Mouse (Mus musculus) retina, postnatal 1 day (tissue): ENCODE data around the gene C1s2.
"Not testable (repeated sequence)": the region's sequence is repeated elsewhere in the genome, so short reads cannot be mapped to it uniquely, and the experiment has no call there.

ENCODE experiments used
- DNase-seq: peaks from one replicate; pipeline ENCODE4 v3.0.0-alpha.2; 2012

Gene C1s2

DNA sequence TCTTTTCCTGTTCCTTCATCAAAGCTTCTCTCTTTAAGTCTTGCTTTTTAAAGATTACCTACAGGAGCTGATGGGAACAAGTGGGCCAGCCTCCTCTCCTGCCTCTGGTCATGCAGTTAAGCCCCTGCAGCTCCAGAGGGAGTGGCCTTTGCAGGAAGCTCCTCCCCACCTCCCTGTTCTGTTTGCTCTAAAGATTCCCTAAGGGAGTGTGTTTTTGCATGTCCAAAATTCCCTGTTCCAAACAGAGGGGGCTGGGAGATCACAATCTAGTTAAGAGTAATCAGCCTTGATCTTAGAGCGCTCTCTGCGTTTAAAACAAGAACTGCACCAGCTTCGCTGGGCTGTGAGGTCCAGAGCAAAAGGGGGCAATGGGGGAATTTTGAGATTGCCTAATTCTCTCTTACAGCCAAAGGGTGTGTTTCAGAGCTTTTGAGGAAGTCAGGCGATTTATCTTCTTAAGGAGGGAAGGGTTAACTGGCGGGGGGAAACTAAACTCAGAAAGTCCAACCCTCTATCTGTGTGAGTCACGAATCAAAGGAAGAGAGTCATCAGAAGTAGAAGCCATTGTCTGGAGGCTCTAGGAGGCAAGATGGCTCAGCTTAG lies 1.1 kb upstream of the C1s2 start:
- DNase-seq: not testable (repeated sequence)

DNA sequence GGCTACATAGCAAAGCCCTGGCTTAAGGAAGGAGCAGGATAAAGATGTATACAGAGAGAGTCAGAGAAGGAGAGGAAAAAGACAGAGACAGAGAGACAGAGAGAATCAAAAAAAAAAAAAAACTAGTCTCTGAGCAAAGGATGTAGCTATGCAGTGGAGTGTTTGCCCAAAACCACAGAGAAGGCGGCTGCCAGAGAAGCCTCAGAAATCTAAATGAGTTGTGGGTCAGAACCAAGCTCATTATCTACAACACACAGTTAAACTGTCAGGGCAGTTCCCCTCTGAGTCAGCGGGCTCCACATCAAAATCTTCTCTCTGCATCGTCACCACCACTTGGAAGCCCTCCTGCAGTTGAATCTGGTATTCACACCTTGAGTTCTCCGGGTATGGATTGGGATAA lies 5.1 kb downstream of the C1s2 start:
- DNase-seq: no peak

DNA sequence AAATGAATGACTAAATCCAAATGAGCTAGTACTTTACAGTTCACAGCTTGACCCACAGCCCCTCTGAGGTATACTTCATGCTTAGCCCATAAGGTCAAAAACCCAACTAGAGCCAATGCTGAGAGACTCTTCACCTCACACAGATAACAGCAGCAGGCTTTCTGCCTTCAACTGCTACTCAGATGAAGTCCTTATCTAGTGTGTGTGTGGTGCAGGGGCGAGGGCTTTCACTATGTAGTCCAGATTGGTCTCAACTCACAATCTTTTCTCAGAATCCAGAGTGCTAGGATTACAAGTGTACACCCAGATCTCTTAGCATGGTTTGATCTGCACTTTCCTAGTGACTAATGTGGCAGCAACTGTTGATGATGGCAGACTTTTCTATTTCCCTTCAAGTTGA lies 9.7 kb downstream of the C1s2 start:
- not testable (repeated sequence) for DNase-seq

DNA sequence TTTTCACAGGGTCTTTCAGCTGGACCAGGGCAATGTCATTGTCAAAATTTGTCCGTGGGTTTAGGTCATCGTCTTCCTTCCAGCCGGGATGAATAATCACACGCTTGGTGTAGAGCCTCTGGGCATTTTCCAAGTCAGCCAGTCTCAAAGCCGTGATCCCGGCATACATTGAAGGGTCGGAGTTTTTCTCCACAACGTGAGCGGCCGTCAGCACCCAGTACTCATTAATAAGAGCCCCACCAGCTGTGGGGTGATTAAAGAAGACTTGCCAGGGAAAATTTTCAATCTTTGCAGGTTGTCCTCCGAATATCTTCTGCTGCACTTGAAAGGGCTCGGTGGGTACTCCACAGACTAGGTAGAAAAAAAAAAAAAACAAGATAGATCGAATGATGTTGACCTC lies 10.3 kb downstream of the C1s2 start:
- no peak for DNase-seq

DNA sequence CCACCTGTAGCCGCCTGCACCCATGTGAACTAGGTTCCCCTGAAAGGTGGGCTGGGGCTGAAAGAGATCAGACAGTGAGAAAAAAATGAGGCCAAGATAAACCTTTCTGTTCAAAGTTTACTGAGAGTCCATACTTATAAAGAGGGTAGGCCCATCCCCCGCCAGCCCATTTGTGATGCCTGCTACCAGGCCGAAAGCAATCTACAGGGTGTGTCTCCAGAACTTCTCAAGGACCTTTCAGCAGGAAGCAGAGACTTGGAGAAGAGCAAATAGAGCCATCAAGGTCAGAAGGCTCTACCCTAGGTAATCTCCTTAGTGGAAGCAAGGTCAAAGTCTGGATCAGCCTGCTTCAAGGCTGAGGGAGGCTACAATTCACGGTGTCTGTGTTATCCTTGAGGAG lies 33.9 kb downstream of the C1s2 start:
- DNase-seq: no peak

DNA sequence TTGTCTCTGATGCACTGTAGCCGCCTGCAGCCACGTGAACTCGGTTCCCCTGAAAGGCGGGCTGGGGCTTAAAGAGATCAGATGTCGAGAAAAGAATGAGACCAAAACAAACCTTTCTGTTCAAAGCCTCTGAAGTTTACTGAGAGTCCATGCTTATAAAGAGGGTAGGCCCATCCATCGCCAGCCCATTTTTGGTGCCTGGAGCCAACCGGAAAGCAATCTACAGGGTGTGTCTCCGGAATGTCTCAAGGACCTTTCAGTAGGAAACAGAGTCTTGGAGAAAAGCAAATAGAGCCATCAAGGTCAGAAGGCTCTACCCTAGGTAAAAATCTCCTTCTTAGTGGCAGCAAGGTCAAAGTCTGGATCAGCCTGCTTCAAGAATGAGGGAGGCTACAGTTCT lies 42.8 kb downstream of the C1s2 start:
- no peak for DNase-seq

DNA sequence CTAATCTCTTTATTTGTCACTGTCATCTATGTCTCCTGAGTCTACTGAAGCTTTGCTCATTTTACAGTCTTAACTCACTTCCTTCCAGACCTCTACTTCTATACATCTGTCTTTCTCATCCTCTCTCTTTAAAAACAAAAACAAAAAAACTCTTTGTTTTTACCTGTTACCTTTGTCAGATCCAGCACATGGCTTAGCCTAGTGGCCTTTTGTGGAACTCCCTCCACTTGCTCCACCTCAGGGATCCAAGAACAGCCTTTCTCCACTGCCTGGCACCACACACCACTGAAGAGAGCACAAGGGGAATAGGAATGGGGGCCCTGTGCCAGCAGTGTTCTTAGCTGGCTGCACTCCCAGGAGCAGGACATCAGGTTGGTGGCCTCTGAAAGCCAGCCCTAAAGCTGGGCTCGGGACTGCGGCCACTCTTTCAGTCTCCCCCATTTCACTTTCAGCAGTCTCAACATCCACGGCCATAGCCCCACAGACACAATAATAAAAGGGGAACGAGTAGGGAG lies 43.6 kb downstream of the C1s2 start:
- no peak for DNase-seq

DNA sequence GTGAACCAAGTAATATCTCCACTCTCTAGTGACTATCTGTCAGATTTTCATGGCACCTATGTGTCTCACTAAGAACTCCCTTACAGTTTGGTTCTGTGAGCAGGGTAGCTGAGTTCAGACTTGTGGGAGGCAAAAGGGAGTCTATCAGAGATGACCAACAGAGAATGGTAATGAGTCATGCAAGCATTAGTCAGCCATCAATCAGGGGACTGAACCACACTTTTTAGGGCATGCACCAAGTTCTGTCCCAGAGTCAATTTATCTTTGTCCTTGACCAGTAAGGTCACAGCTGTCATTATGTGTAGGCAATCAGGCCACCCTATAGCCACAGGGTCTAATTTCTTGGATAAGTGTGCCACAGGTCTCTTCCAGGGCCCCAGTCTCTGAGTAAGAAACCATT lies 47.1 kb downstream of the C1s2 start:
- DNase-seq: no peak

DNA sequence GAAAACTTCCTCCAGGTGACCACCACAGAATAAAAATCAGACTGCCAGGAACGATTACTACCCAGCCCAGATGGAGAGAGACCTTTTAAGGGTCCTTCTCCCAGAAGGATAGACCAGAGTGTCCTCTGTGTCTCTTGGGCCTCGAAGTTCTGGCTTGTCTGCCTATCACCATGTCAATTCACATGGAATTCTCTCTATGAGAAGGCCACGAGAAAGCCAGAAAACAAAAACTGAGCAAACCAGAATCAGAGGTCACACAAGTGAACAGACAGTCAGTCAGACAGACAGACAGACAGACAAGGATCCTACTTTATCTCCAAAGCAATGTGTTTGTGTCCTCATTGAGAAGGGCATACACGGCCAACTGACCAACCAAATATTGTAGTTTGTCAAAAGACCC lies 49.6 kb downstream of the C1s2 start:
- DNase-seq: no peak

DNA sequence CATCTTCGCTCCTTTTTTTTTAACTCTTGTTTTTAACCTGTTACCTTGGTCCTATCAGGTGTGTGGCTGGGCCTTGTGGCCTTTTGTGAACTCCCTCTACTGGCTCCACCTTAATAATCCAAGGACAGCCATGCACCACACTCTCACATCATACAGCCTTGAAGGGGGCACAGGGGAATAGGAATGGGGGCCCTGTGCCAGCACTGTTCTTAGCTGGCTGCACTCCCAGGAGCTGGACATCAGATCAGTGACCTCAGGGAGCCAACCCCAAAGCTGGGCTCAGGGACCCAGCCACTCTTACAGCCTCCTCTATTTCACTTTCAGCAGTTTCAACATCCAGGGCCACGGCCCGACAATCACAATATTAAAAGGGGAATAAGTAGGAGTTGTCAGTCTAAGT lies 50.1 kb downstream of the C1s2 start:
- no peak for DNase-seq

DNA sequence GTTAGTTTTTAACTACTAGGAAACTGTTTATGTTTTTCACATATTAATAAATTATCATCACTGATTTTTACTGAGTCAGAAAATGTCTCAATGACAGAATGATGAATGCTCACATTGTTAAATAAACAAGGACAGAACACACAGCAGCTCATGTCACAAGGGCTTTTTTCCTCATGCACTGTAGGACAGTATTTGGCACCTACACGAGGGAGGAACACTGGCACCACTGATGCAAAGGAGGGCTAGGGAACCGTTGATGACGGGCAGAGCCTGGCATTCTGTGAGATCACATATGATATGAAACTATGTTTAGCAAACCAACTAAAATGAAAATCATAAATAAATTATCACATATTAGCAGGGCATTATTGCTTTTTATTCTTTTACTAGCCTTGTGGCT lies 51.0 kb downstream of the C1s2 start:
- DNase-seq: no peak

DNA sequence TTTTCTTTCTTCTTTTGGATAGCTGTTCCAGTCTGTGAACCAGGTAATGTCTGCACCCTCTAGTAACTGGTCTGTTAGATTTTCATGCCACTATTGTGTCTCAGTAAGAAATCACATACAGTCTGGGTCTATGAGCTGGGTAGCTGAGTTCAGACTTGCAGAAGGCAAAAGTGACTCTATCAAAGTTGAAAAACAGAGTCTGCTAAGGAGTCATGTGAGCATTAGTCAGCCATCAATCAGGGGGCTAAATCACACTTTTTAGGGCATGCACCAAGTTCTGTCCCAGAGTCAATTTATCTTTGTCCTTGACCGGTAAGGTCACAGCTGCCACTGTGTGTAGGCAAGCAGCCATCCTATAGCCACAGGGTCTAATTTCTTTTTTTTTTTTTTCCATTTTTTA lies 53.7 kb downstream of the C1s2 start:
- no peak for DNase-seq

DNA sequence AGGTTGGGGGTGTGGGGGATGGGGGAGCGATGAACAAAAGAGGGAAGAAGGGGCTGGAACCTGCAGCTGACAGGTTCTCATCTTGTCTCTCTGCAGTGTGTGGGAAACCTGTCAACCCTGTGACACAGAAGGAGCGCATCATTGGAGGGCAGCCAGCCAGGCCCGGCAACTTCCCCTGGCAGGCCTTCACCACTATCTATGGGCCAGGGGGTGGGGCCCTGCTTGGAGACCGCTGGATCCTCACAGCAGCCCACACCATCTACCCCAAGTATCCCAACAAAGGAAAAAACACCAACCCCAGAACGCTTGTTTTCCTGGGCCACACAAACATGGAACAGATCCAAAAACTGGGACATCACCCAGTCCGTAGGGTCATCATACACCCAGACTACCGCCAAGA lies 55.7 kb downstream of the C1s2 start:
- DNase-seq: not testable (repeated sequence)

DNA sequence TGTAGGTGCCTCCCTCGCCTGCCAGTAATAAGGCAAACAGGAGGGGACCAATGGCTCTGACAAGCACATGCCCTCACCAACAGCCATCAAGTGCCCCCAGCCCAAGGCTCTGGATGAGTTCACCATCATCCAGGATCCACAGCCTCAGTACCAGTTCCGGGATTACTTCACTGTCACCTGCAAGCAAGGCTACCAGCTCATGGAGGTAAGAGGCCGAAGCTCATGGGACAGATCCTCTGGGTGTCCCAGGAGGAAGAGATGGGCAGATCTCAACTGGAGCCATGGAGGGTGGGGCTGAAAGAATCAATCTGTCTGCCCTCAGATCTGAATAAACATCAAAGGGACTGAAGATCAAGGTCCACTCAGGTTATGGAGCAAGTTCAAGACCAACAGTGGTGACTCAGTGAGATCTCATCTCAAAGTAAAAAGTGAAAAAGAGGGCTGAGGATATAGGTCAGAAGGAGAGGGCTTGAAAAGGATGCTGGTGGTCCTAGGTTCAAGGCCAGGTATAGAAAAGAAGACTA lies 60.7 kb downstream of the C1s2 start:
- DNase-seq: not testable (repeated sequence)
